Mouse (Mus musculus): Measurements from ENCODE around the gene Ltc4s. TPM values are rescaled to one million over a fixed set of nuclear protein-coding genes. Genes with fewer than 3 reads are reported as not detected.
A peak's percentile ranks its signal among the peaks of the same experiment; 100 is the strongest.

Ltc4s gene
- 10 to 100 TPM in 1 of 2 experiments, 1 to 10 TPM in 1; 8.8 to 11.2 TPM for total RNA-seq (2021)

- DNase-seq (ENCODE audit: extremely low spot score in 1 of 2, low spot score in 1 of 2), result no peak
These were observed at the start of gene Ltc4s for GRCm38 (mm10) chr11:50238324-50238723. TSS of gene Ltc4s (minus strand) at chr11:50238616.

- DNase-seq (ENCODE audit: extremely low spot score in 1 of 2, low spot score in 1 of 2), result no peak
These were observed 48.0 kb upstream of the Ltc4s start for GRCm38 (mm10) chr11:50286428-50286827.

- DNase-seq (ENCODE audit: extremely low spot score in 1 of 2, low spot score in 1 of 2), result no peak
These were observed 47.3 kb upstream of the Ltc4s start for GRCm38 (mm10) chr11:50285696-50286095.

GRCm38 (mm10) chr11:50285263-50285662, 46.8 kb upstream of the Ltc4s start:
- no peak for DNase-seq (ENCODE audit: extremely low spot score in 1 of 2, low spot score in 1 of 2)

- DNase-seq (ENCODE audit: extremely low spot score in 1 of 2, low spot score in 1 of 2), result no peak
These were observed 41.6 kb upstream of the Ltc4s start for GRCm38 (mm10) chr11:50280053-50280452.

- no peak for DNase-seq (ENCODE audit: extremely low spot score in 1 of 2, low spot score in 1 of 2)
These were observed 40.6 kb upstream of the Ltc4s start for GRCm38 (mm10) chr11:50279005-50279404.

- no peak for DNase-seq (ENCODE audit: extremely low spot score in 1 of 2, low spot score in 1 of 2)
These were observed 39.3 kb upstream of the Ltc4s start for GRCm38 (mm10) chr11:50277706-50278105.

GRCm38 (mm10) chr11:50277025-50277424, 38.6 kb upstream of the Ltc4s start:
- DNase-seq (ENCODE audit: extremely low spot score in 1 of 2, low spot score in 1 of 2), result no peak

- no peak for DNase-seq (ENCODE audit: extremely low spot score in 1 of 2, low spot score in 1 of 2)
These were observed 37.2 kb upstream of the Ltc4s start for GRCm38 (mm10) chr11:50275568-50276151.

GRCm38 (mm10) chr11:50275077-50275476, 36.7 kb upstream of the Ltc4s start:
- DNase-seq (ENCODE audit: extremely low spot score in 1 of 2, low spot score in 1 of 2), result no peak

- DNase-seq (ENCODE audit: extremely low spot score in 1 of 2, low spot score in 1 of 2), result no peak
These were observed 34.4 kb upstream of the Ltc4s start for GRCm38 (mm10) chr11:50272819-50273218.

GRCm38 (mm10) chr11:50269885-50270284, 31.5 kb upstream of the Ltc4s start:
- DNase-seq (ENCODE audit: extremely low spot score in 1 of 2, low spot score in 1 of 2), result no peak

GRCm38 (mm10) chr11:50269163-50269562, 30.7 kb upstream of the Ltc4s start:
- DNase-seq (ENCODE audit: extremely low spot score in 1 of 2, low spot score in 1 of 2), result no peak

GRCm38 (mm10) chr11:50266997-50267396, 28.6 kb upstream of the Ltc4s start:
- DNase-seq (ENCODE audit: extremely low spot score in 1 of 2, low spot score in 1 of 2), result no peak

GRCm38 (mm10) chr11:50265931-50266330, 27.5 kb upstream of the Ltc4s start:
- DNase-seq (ENCODE audit: extremely low spot score in 1 of 2, low spot score in 1 of 2), result no peak

- DNase-seq (ENCODE audit: extremely low spot score in 1 of 2, low spot score in 1 of 2), result no peak
These were observed 24.8 kb upstream of the Ltc4s start for GRCm38 (mm10) chr11:50263198-50263597.

GRCm38 (mm10) chr11:50262020-50262419, 23.6 kb upstream of the Ltc4s start:
- no peak for DNase-seq (ENCODE audit: extremely low spot score in 1 of 2, low spot score in 1 of 2)

- no peak for DNase-seq (ENCODE audit: extremely low spot score in 1 of 2, low spot score in 1 of 2)
These were observed 19.9 kb upstream of the Ltc4s start for GRCm38 (mm10) chr11:50258310-50258709.

GRCm38 (mm10) chr11:50256615-50257014, 18.2 kb upstream of the Ltc4s start:
- DNase-seq (ENCODE audit: extremely low spot score in 1 of 2, low spot score in 1 of 2), result no peak

- DNase-seq (ENCODE audit: extremely low spot score in 1 of 2, low spot score in 1 of 2), result peak in 1 of 2 experiments; percentile 58
These were observed 15.7 kb upstream of the Ltc4s start for GRCm38 (mm10) chr11:50254010-50254580.

GRCm38 (mm10) chr11:50253393-50253792, 15.0 kb upstream of the Ltc4s start:
- no peak for DNase-seq (ENCODE audit: extremely low spot score in 1 of 2, low spot score in 1 of 2)

GRCm38 (mm10) chr11:50252684-50253265, 14.4 kb upstream of the Ltc4s start:
- no peak for DNase-seq (ENCODE audit: extremely low spot score in 1 of 2, low spot score in 1 of 2)
